Mouse (Mus musculus) lung, postnatal 0 days (tissue): ENCODE results near the gene Abl1. TPM values are rescaled to one million over a fixed set of nuclear protein-coding genes. Genes with fewer than 3 reads are reported as not detected.
"Not testable (repeated sequence)": the region's sequence is repeated elsewhere in the genome, so short reads cannot be mapped to it uniquely, and the experiment has no call there.

ENCODE experiments used
- ATAC-seq: fragments of 200-750 bp; cut with Nextera tagmentation; 2 replicates; pipeline ENCODE4 v1.8.0; 2017; ENCODE audit warnings: moderate library complexity
- DNase-seq: peaks from one replicate; pipeline ENCODE4 v3.0.0-alpha.2; 2016; ENCODE audit warnings: low spot score
- H3K27ac ChIP-seq: fragments of 300-500 bp; sonication (generic); 2 replicates; pipeline ENCODE4 v1.5.1; 2014; ENCODE audit warnings: antibody characterized with exemption, mild to moderate bottlenecking, low read length, mixed read lengths
- H3K27me3 ChIP-seq: fragments of 300-500 bp; sonication (generic); replicated peaks from 2 replicates; pipeline ENCODE4 v1.6.1; 2014; ENCODE audit warnings: low read length, mixed read lengths; ENCODE audit not compliant: insufficient read depth
- H3K36me3 ChIP-seq: fragments of 300-500 bp; sonication (generic); 2 replicates; pipeline ENCODE4 v1.6.1; 2014; ENCODE audit warnings: low read length, mixed read lengths; ENCODE audit not compliant: insufficient read depth
- H3K4me1 ChIP-seq: fragments of 300-500 bp; sonication (generic); 2 replicates; pipeline ENCODE4 v1.6.1; 2014; ENCODE audit warnings: antibody characterized with exemption, low read depth, low read length, mixed read lengths; ENCODE audit not compliant: insufficient read depth
- H3K4me2 ChIP-seq: fragments of 300-500 bp; sonication (generic); replicated peaks from 2 replicates; pipeline ENCODE4 v1.6.1; 2014; ENCODE audit warnings: low read depth, mild to moderate bottlenecking, low read length, moderate library complexity, mixed read lengths
- H3K4me3 ChIP-seq: fragments of 300-500 bp; sonication (generic); 2 replicates; pipeline ENCODE4 v1.5.1; 2014; ENCODE audit warnings: low read depth, low read length
- H3K9ac ChIP-seq: fragments of 300-500 bp; sonication (generic); replicated peaks from 2 replicates; pipeline ENCODE4 v1.6.1; 2014; ENCODE audit warnings: low read depth, mild to moderate bottlenecking
- H3K9me3 ChIP-seq: fragments of 300-500 bp; sonication (generic); 2 replicates; pipeline ENCODE4 v1.6.1; 2016; ENCODE audit warnings: low read length, mixed read lengths
- CTCF ChIP-seq: IDR thresholded peaks from 2 replicates; pipeline ENCODE4 v1.5.1; 2016; ENCODE audit warnings: antibody characterized with exemption, mild to moderate bottlenecking
- EP300 ChIP-seq: IDR thresholded peaks from 2 replicates; pipeline ENCODE4 v1.6.1; 2016; ENCODE audit warnings: antibody characterized with exemption, mild to moderate bottlenecking, control low read depth
- WGBS: fragments of 180-500 bp; shearing (Covaris S2); extraction: QIAGEN DNeasy Blood & Tissue Kit; methylation state at CpG from one replicate; pipeline ENCODE4 v1.1.7; 2014; 5-methylcytosine and 5-hydroxymethylcytosine counted together
- polyA plus RNA-seq: library from polyadenylated mRNA; unstranded; fragments of >200 nt; fragmentation: Nextera tagmentation; extraction: Ambion mirVana; gene quantifications from 2 replicates; pipeline ENCODE4 v1.2.1, GENCODE M21; 2015

The Abl1 gene
- polyA plus RNA-seq, 1 experiment from 2014 or later: 16.3 TPM

- TF ChIP-seq EP300: no peak
Observed at GRCm38 (mm10) chr2:31663804-31664180, 24.4 kb upstream of the Abl1 start.

GRCm38 (mm10) chr2:31667332-31667731 lies 20.8 kb upstream of the Abl1 start:
- no peak overlapping the region for H3K4me3 ChIP-seq
- peak; percentile 65 for TF ChIP-seq CTCF
- TF ChIP-seq EP300: no peak
- ATAC-seq: no peak
- H3K4me2 ChIP-seq: no peak overlapping the region
- no peaks in the 10 kb centered on the region for H3K27me3 ChIP-seq
- H3K9me3 ChIP-seq: no peaks in the 10 kb centered on the region
- H3K27ac ChIP-seq: no peak overlapping the region
- H3K4me1 ChIP-seq: no peaks in the 10 kb centered on the region
- H3K36me3 ChIP-seq: no peaks in the 10 kb centered on the region
- no peak overlapping the region for H3K9ac ChIP-seq
- DNase-seq: no peak
- 21% methylated on average over 4 of the region's 4 CpGs for WGBS

More at GRCm38 (mm10) chr2:31663804-31664180, 24.4 kb upstream of the Abl1 start:
- 85% methylated on average over 1 of the region's 1 CpGs for WGBS
- DNase-seq: no peak
- Histone ChIP-seq H3K4me1 (no peaks in the 10 kb centered on the region), H3K27me3 (no peaks in the 10 kb centered on the region), H3K27ac (no peak overlapping the region), H3K9me3 (no peaks in the 10 kb centered on the region), H3K9ac (no peak overlapping the region), H3K36me3 (no peaks in the 10 kb centered on the region), H3K4me2 (no peak overlapping the region), H3K4me3 (no peak overlapping the region)
- no peak for ATAC-seq

- ATAC-seq: peak; percentile 100
- H3K27ac ChIP-seq: peak within 1 kb of the TSS; percentile 68
- WGBS: under 1% methylated on average over 27 of the region's 27 CpGs
Observed at GRCm38 (mm10) chr2:31670551-31671035, 17.6 kb upstream of the Abl1 start, which contains the start of gene Exosc2. Gene Exosc2 (plus strand): TSS chr2:31670715.

GRCm38 (mm10) chr2:31678641-31679040 lies 9.5 kb upstream of the Abl1 start:
- no peak overlapping the region for H3K9ac ChIP-seq
- peaks cover 16% of the 10 kb centered on the region for H3K36me3 ChIP-seq
- ATAC-seq (no peak), DNase-seq (no peak)
- H3K4me3 ChIP-seq: no peak overlapping the region
- no peak overlapping the region for H3K4me2 ChIP-seq
- TF ChIP-seq CTCF (no peak), EP300 (no peak)
- H3K27ac ChIP-seq: no peak overlapping the region
- H3K9me3 ChIP-seq: no peaks in the 10 kb centered on the region
- no peaks in the 10 kb centered on the region for H3K4me1 ChIP-seq
- no peaks in the 10 kb centered on the region for H3K27me3 ChIP-seq
- WGBS: 93% methylated on average over 6 of the region's 6 CpGs

More at GRCm38 (mm10) chr2:31670551-31671035, 17.6 kb upstream of the Abl1 start, which contains the start of gene Exosc2:
- H3K9me3 ChIP-seq: no peaks in the 10 kb centered on the region
- H3K9ac ChIP-seq: peak within 1 kb of the TSS; percentile 68
- no peaks in the 10 kb centered on the region for H3K4me1 ChIP-seq
- DNase-seq: peak; percentile 99
- H3K36me3 ChIP-seq: peaks cover 2% of the 10 kb centered on the region; the same call in 1 of the 2 replicates
- TF ChIP-seq EP300 (no peak), CTCF (no peak)
- H3K27me3 ChIP-seq: no peaks in the 10 kb centered on the region
- peak within 1 kb of the TSS; percentile 71 for H3K4me3 ChIP-seq
- H3K4me2 ChIP-seq: peak within 1 kb of the TSS; percentile 78

GRCm38 (mm10) chr2:31681051-31681707 lies 7.0 kb upstream of the Abl1 start:
- not testable (repeated sequence) for H3K27me3 ChIP-seq, H3K4me1 ChIP-seq, H3K9ac ChIP-seq, H3K4me2 ChIP-seq, H3K4me3 ChIP-seq, H3K9me3 ChIP-seq, H3K36me3 ChIP-seq, ATAC-seq, H3K27ac ChIP-seq, DNase-seq
- WGBS: 80% methylated on average over 15 of the region's 15 CpGs
- TF ChIP-seq CTCF: peak; percentile 27; the same call in 1 of the 2 replicates

- peaks cover 5% of the 10 kb centered on the region; the same call in 1 of the 2 replicates for H3K36me3 ChIP-seq
- 82% methylated on average over 6 of the region's 6 CpGs for WGBS
- ATAC-seq: no peak
Observed at GRCm38 (mm10) chr2:31681731-31682235, 6.4 kb upstream of the Abl1 start.

More at GRCm38 (mm10) chr2:31681731-31682235, 6.4 kb upstream of the Abl1 start:
- no peaks in the 10 kb centered on the region for H3K27me3 ChIP-seq
- H3K4me2 ChIP-seq: no peak overlapping the region
- no peak for DNase-seq
- TF ChIP-seq EP300: no peak
- TF ChIP-seq CTCF: no peak
- H3K27ac ChIP-seq: no peak overlapping the region
- no peak overlapping the region for H3K9ac ChIP-seq
- H3K9me3 ChIP-seq: no peaks in the 10 kb centered on the region
- H3K4me3 ChIP-seq: no peak overlapping the region
- no peaks in the 10 kb centered on the region for H3K4me1 ChIP-seq
